Mouse (Mus musculus): Measurements from ENCODE around the gene Mapk3.

Mapk3 gene

GRCm38 (mm10) chr7:126782693-126783092 is 23.3 kb downstream of the Mapk3 start:
- DNase-seq (ENCODE audit: low read depth) = no peak

- no peak for DNase-seq (ENCODE audit: low read depth)
Observed at GRCm38 (mm10) chr7:126784469-126784868, 25.1 kb downstream of the Mapk3 start.

- DNase-seq (ENCODE audit: low read depth) = no peak
Observed at GRCm38 (mm10) chr7:126785056-126785455, 25.7 kb downstream of the Mapk3 start.

- no peak for DNase-seq (ENCODE audit: low read depth)
Observed at GRCm38 (mm10) chr7:126786142-126786541, 26.7 kb downstream of the Mapk3 start.

- DNase-seq (ENCODE audit: low read depth) = no peak
Observed at GRCm38 (mm10) chr7:126789141-126789540, 29.7 kb downstream of the Mapk3 start.

GRCm38 (mm10) chr7:126791851-126792720 is 32.7 kb downstream of the Mapk3 start, which contains the start of gene Ppp4c:
Gene Ppp4c, minus strand, starts transcription at chr7:126792496.
- peak; percentile 97 for DNase-seq (ENCODE audit: low read depth)

GRCm38 (mm10) chr7:126792721-126793443 is 33.5 kb downstream of the Mapk3 start:
- DNase-seq (ENCODE audit: low read depth) = no peak

GRCm38 (mm10) chr7:126793456-126794270 is 34.3 kb downstream of the Mapk3 start:
- DNase-seq (ENCODE audit: low read depth) = no peak

- no peak for DNase-seq (ENCODE audit: low read depth)
Observed at GRCm38 (mm10) chr7:126794271-126794605, 34.8 kb downstream of the Mapk3 start.

GRCm38 (mm10) chr7:126795387-126796317 is 36.3 kb downstream of the Mapk3 start:
- DNase-seq (ENCODE audit: low read depth) = no peak

- DNase-seq (ENCODE audit: low read depth) = no peak
Observed at GRCm38 (mm10) chr7:126796350-126796932, 37.0 kb downstream of the Mapk3 start.

- DNase-seq (ENCODE audit: low read depth) = no peak
Observed at GRCm38 (mm10) chr7:126797411-126798126, 38.2 kb downstream of the Mapk3 start, which contains the start of gene Fam57b. Gene Fam57b, plus strand, starts transcription at chr7:126797668.

GRCm38 (mm10) chr7:126798127-126799049 is 39.0 kb downstream of the Mapk3 start:
- no peak for DNase-seq (ENCODE audit: low read depth)

GRCm38 (mm10) chr7:126799050-126799467 is 39.7 kb downstream of the Mapk3 start:
- peak; percentile 97 for DNase-seq (ENCODE audit: low read depth)

- peak; percentile 70 for DNase-seq (ENCODE audit: low read depth)
Observed at GRCm38 (mm10) chr7:126799468-126800268, 40.3 kb downstream of the Mapk3 start.

GRCm38 (mm10) chr7:126800269-126801056 is 41.1 kb downstream of the Mapk3 start:
- DNase-seq (ENCODE audit: low read depth) = no peak

GRCm38 (mm10) chr7:126801057-126801422 is 41.6 kb downstream of the Mapk3 start:
- no peak for DNase-seq (ENCODE audit: low read depth)
